Mouse (Mus musculus) forebrain, embryonic 16.5 days (tissue): ENCODE data around the gene Il27. TPM values are rescaled to one million over a fixed set of nuclear protein-coding genes. Genes with fewer than 3 reads are reported as not detected.

Source experiments
- ATAC-seq: fragments of 200-750 bp; cut with Nextera tagmentation; 2 replicates; pipeline ENCODE4 v1.8.0; 2017; ENCODE audit warnings: mild to moderate bottlenecking, moderate library complexity
- H3K27ac ChIP-seq: fragments of 300-500 bp; sonication (generic); 2 replicates; pipeline ENCODE4 v1.5.1; 2014; ENCODE audit warnings: low read length, control low read depth
- H3K27me3 ChIP-seq: fragments of 300-500 bp; sonication (generic); replicated peaks from 2 replicates; pipeline ENCODE4 v1.6.1; 2014; ENCODE audit warnings: low read length; ENCODE audit not compliant: control insufficient read depth, insufficient read depth
- H3K36me3 ChIP-seq: fragments of 300-500 bp; sonication (generic); 2 replicates; pipeline ENCODE4 v1.6.1; 2014; ENCODE audit not compliant: control insufficient read depth, insufficient read depth
- H3K4me1 ChIP-seq: fragments of 300-500 bp; sonication (generic); replicated peaks from 2 replicates; pipeline ENCODE4 v1.6.1; 2014; ENCODE audit warnings: low read length; ENCODE audit not compliant: control insufficient read depth, insufficient read depth
- H3K4me2 ChIP-seq: fragments of 300-500 bp; sonication (generic); 2 replicates; pipeline ENCODE4 v1.6.1; 2014; ENCODE audit warnings: mild to moderate bottlenecking, low read length, control low read depth
- H3K4me3 ChIP-seq: fragments of 300-500 bp; sonication (generic); replicated peaks from 2 replicates; pipeline ENCODE4 v1.5.1; 2014; ENCODE audit warnings: mild to moderate bottlenecking, low read length, control low read depth
- H3K9ac ChIP-seq: fragments of 300-500 bp; sonication (generic); replicated peaks from 2 replicates; pipeline ENCODE4 v1.6.1; 2014; ENCODE audit warnings: low read depth, low read length, control low read depth
- H3K9me3 ChIP-seq: fragments of 300-500 bp; sonication (generic); 2 replicates; pipeline ENCODE4 v1.6.1; 2016; ENCODE audit warnings: low read length; ENCODE audit not compliant: control insufficient read depth
- WGBS: fragments of 180-500 bp; shearing (Covaris S2); extraction: QIAGEN DNeasy Blood & Tissue Kit; methylation state at CpG from one replicate; pipeline ENCODE4 v1.1.7; 2014; 5-methylcytosine and 5-hydroxymethylcytosine counted together
- microRNA-seq: library from miRNA; unstranded; fragments of <30 nt; microRNA quantifications from one replicate; pipeline ENCODE4, GENCODE M21; 2017
- polyA plus RNA-seq: library from polyadenylated mRNA; unstranded; fragments of >200 nt; fragmentation: Nextera tagmentation; extraction: Ambion mirVana; gene quantifications from 2 replicates; pipeline ENCODE4 v1.2.1, GENCODE M21; 2015

Gene Il27
- polyA plus RNA-seq, 1 experiment from 2014 or later = not detected

- ATAC-seq = no peak
- peaks cover 8% of the 10 kb centered on the region for H3K4me1 ChIP-seq
- peak overlapping the region; percentile 70 for H3K4me3 ChIP-seq
- H3K9ac ChIP-seq = peak overlapping the region; percentile 82
- no peaks in the 10 kb centered on the region for H3K9me3 ChIP-seq
- no peaks in the 10 kb centered on the region for H3K27me3 ChIP-seq
- H3K27ac ChIP-seq = peak overlapping the region; percentile 76
- WGBS = 2% methylated on average over 24 of the region's 28 CpGs
- peaks cover 22% of the 10 kb centered on the region for H3K36me3 ChIP-seq
- H3K4me2 ChIP-seq = peak overlapping the region; percentile 92
Observed at GRCm38 (mm10) chr7:126565693-126566092, 29.0 kb downstream of the Il27 start.

GRCm38 (mm10) chr7:126556635-126557034 is 38.1 kb downstream of the Il27 start:
- ATAC-seq = no peak
- Histone ChIP-seq H3K27me3 (no peaks in the 10 kb centered on the region), H3K9ac (no peak overlapping the region), H3K9me3 (no peaks in the 10 kb centered on the region), H3K36me3 (peaks cover 67% of the 10 kb centered on the region), H3K4me1 (no peaks in the 10 kb centered on the region), H3K27ac (no peak overlapping the region), H3K4me2 (no peak overlapping the region), H3K4me3 (no peak overlapping the region)
- WGBS = 96% methylated on average over 5 of the region's 5 CpGs

- Histone ChIP-seq H3K4me2 (no peak overlapping the region), H3K9me3 (no peaks in the 10 kb centered on the region), H3K9ac (no peak overlapping the region), H3K4me3 (no peak overlapping the region), H3K36me3 (peaks cover 71% of the 10 kb centered on the region), H3K4me1 (no peaks in the 10 kb centered on the region), H3K27ac (no peak overlapping the region), H3K27me3 (no peaks in the 10 kb centered on the region)
- no peak for ATAC-seq
- WGBS = 95% methylated on average over 1 of the region's 1 CpGs
Observed at GRCm38 (mm10) chr7:126554796-126555195, 39.9 kb downstream of the Il27 start.

DNA sequence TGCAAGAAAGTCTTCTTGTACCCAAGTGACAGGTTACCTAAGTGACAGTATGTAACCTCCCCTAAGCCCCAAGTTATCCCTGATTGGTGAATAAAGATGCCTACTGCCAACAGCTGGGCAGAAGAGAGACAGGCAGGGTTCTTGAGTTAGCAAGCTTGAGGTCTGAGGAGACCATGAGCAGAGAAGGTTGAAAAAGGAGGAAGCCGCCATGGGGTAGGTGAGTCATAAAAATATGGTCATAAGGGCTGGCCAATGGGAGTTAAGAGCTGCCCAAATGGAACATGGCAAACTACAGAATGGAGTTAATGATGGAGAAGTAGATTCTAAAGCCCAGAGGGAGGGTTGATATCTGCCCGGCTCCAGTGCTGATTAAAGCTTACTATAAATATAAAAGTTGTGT is 49.1 kb downstream of the Il27 start:
- H3K4me3 ChIP-seq = no peak overlapping the region
- 92% methylated on average over 2 of the region's 2 CpGs for WGBS
- H3K27me3 ChIP-seq = no peaks in the 10 kb centered on the region
- no peaks in the 10 kb centered on the region for H3K4me1 ChIP-seq
- no peak overlapping the region for H3K4me2 ChIP-seq
- no peak overlapping the region for H3K27ac ChIP-seq
- peaks cover 14% of the 10 kb centered on the region for H3K36me3 ChIP-seq
- no peak for ATAC-seq
- H3K9ac ChIP-seq = no peak overlapping the region
- H3K9me3 ChIP-seq = no peaks in the 10 kb centered on the region

DNA sequence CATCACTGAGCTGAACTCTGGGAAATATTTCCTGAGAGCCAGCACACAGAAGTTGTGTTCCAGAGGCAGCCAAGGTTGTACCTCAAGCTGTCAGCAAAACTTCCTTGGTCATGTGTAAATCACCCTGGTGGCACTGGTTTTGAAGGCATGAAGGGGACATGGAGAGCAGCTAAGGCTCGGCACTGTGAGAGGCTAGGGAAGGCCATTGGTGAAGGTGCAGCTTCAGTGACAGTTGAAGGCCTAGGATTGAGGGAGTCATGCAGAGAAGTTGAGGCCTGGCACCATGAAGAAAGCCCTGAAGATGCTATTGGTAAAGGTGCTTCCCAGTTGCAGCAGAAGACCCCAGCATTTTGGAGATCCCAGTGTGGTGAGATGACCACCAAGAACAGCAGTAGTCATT is 53.1 kb downstream of the Il27 start:
- ATAC-seq = no peak
- no peak overlapping the region for H3K27ac ChIP-seq
- WGBS = 88% methylated on average over 1 of the region's 1 CpGs

More for the DNA sequence above, 53.1 kb downstream of the Il27 start:
- Histone ChIP-seq H3K4me1 (no peaks in the 10 kb centered on the region), H3K9me3 (no peaks in the 10 kb centered on the region), H3K36me3 (peaks cover 4% of the 10 kb centered on the region), H3K27me3 (no peaks in the 10 kb centered on the region), H3K4me2 (no peak overlapping the region), H3K9ac (no peak overlapping the region), H3K4me3 (no peak overlapping the region)

Small RNA genes within 50 kb of the gene (microRNA-seq; reads per million reads assigned to microRNA genes)
- 3.5 reads per million, percentile 14 among the genes with 10 or more reads in this experiment for gene Mir7059

Other genes with a start within 250 kb of the Il27 start
- gene Lat, start 225.4 kb downstream of the Il27 start, polyA plus RNA-seq = 0.77 and 0.98 TPM in 2 replicates
- 75.5 and 80.1 TPM in 2 replicates for gene Spns1, start 217.5 kb downstream of the Il27 start, polyA plus RNA-seq
- 2.6 and 2.9 TPM in 2 replicates for gene Nfatc2ip, start 198.2 kb downstream of the Il27 start, polyA plus RNA-seq
- gene Cd19, start 180.1 kb downstream of the Il27 start, polyA plus RNA-seq = not detected in 2 replicates
- gene Rabep2, start 166.2 kb downstream of the Il27 start, polyA plus RNA-seq = 24.4 and 26.5 TPM in 2 replicates
- gene Atp2a1, start 131.8 kb downstream of the Il27 start, polyA plus RNA-seq = 0.30 and 0.51 TPM in 2 replicates
- gene Sh2b1, start 119.5 kb downstream of the Il27 start, polyA plus RNA-seq = 71.2 and 73.9 TPM in 2 replicates
- gene Tufm, start 107.6 kb downstream of the Il27 start, polyA plus RNA-seq = 131 and 140 TPM in 2 replicates
- 65.4 and 69.9 TPM in 2 replicates for gene Atxn2l, start 91.5 kb downstream of the Il27 start, polyA plus RNA-seq
- gene Eif3c, start 28.5 kb downstream of the Il27 start, polyA plus RNA-seq = 181 and 190 TPM in 2 replicates
- gene Apobr, start 10.0 kb downstream of the Il27 start, polyA plus RNA-seq = 0.29 and 0.77 TPM in 2 replicates
- gene Cln3, start 9.1 kb downstream of the Il27 start, polyA plus RNA-seq = 34.4 and 37.3 TPM in 2 replicates
- 5.2 and 5.7 TPM in 2 replicates for gene Nupr1, start 35.9 kb upstream of the Il27 start, polyA plus RNA-seq
- gene Sgf29, start 54.4 kb upstream of the Il27 start, polyA plus RNA-seq = 55.8 and 57.5 TPM in 2 replicates
- 4.3 and 5.9 TPM in 2 replicates for gene Sult1a1, start 81.5 kb upstream of the Il27 start, polyA plus RNA-seq
- 124 and 132 TPM in 2 replicates for gene Bola2, start 100.5 kb upstream of the Il27 start, polyA plus RNA-seq
- 14.4 and 20.3 TPM in 2 replicates for gene Slx1b, start 100.8 kb upstream of the Il27 start, polyA plus RNA-seq
- gene Coro1a, start 112.8 kb upstream of the Il27 start, polyA plus RNA-seq = 109 and 119 TPM in 2 replicates
- 98.2 and 100.0 TPM in 2 replicates for gene Mapk3, start 164.7 kb upstream of the Il27 start, polyA plus RNA-seq
- gene Gdpd3, start 171.4 kb upstream of the Il27 start, polyA plus RNA-seq = 1.3 and 2.6 TPM in 2 replicates
- 199 and 202 TPM in 2 replicates for gene Ypel3, start 182.0 kb upstream of the Il27 start, polyA plus RNA-seq
- 0.73 and 0.86 TPM in 2 replicates for gene Tbx6, start 186.5 kb upstream of the Il27 start, polyA plus RNA-seq
- 196 and 202 TPM in 2 replicates for gene Ppp4c, start 197.6 kb upstream of the Il27 start, polyA plus RNA-seq
- gene Fam57b, start 202.7 kb upstream of the Il27 start, polyA plus RNA-seq = 32.8 and 40.4 TPM in 2 replicates
- gene 4930451I11Rik, start 236.7 kb upstream of the Il27 start, polyA plus RNA-seq = not detected in 2 replicates